Mouse (Mus musculus) kidney, adult 2 months (tissue): Measurements from ENCODE around the gene Vps26a.

ENCODE experiments used
- CTCF ChIP-seq: fragments of 200-500 bp; conservative IDR thresholded peaks from 2 replicates; pipeline ENCODE4 v1.5.1; 2011; ENCODE audit warnings: low read depth, mild to moderate bottlenecking, control low read depth, low read length, moderate library complexity, mixed read lengths; ENCODE audit not compliant: insufficient read depth, insufficient read length
- POLR2A ChIP-seq: fragments of 200-500 bp; IDR thresholded peaks from one replicate; pipeline ENCODE4 v1.6.1; 2011; ENCODE audit warnings: low read depth, low read length, control low read depth

GRCm38 (mm10) chr10:62476980-62477379 is 9.6 kb downstream of the Vps26a start:
- TF ChIP-seq CTCF (no peak), POLR2A (no peak)
